Mouse (Mus musculus) granulocyte monocyte progenitor cell, adult 5-6 weeks (primary cell): ENCODE data around the gene Sebox. TPM values are rescaled to one million over a fixed set of nuclear protein-coding genes. Genes with fewer than 3 reads are reported as not detected.

ENCODE experiments used
- ATAC-seq: replicated peaks from 2 replicates; pipeline ENCODE4 v1.8.0; 2016; ENCODE audit warnings: mild to moderate bottlenecking, moderate TSS enrichment, inconsistent platforms; ENCODE audit not compliant: poor library complexity, severe bottlenecking
- total RNA-seq, 2 experiments: library from RNA; stranded (forward) in 1 of 2; stranded (reverse) in 1 of 2; fragments of 200-712, 200-1000 nt in 1 of 2; fragments of >200 nt in 1 of 2; fragmentation: Nextera tagmentation in 1 of 2; gene quantifications; 2 replicates each; pipeline ENCODE4 v1.2.3; 2014 to 2017

Sebox gene
- total RNA-seq (2014; fragmentation: Nextera tagmentation) (not detected in 2 replicates), total RNA-seq (2017) (not detected in 2 replicates)

DNA sequence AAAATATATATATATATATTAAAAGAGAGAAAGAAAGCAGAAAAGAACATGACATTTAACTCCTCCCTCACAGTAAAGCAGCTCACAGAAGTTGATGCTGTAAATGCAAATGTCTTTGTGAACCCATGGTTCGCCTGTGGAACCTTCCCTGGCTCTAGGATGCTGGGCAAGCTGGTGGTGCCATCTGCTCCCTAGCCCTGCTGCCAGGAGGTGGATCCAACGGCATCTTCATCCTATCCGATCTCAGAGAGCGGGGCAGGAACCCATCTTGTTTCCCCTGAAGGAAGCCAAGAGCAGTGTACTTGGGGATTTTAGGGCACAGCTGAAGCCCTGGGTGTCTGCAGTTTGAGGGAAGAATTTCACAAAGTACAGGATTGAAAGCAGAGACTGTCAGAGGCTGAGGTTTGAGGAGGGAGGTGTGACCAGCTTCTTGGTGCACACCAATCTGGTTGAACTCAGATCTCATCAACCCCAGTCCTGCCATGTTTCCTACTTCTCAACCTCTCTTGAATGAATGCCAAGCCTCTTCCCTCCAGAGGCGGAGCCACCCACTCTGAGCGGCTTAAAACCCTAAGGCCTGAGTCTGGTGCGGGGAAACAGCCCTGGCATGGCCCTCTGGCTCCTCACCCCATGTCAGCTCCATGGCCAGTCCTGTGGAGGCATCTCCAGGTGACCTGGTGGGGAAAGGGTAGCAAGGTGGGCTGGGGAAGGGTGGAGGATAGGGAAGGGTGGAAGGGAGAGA, at the start of gene Sebox:
Gene Sebox, plus strand, starts transcription at position 539 of the 742 bp plus-strand sequence.
- ATAC-seq = no peak

DNA sequence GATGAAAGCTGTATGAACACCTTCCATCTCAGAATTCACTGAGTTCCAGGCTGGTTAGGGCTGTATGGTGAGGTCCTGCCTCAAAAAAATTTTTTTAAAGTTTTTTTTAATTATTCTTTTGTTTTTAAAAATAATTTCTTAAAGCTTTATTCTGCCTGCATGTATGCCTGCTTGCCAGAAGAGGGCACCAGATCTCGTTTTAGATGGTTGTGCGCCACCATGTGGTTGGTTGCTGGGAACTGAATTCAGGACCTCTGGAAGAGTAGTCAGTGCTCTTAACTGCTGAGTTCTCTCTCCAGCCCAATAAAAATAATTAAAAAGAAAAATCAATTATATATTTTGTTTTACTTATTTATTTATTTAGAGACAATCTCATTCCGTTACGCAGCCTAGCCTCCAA, 49.6 kb upstream of the Sebox start:
- ATAC-seq = no peak

DNA sequence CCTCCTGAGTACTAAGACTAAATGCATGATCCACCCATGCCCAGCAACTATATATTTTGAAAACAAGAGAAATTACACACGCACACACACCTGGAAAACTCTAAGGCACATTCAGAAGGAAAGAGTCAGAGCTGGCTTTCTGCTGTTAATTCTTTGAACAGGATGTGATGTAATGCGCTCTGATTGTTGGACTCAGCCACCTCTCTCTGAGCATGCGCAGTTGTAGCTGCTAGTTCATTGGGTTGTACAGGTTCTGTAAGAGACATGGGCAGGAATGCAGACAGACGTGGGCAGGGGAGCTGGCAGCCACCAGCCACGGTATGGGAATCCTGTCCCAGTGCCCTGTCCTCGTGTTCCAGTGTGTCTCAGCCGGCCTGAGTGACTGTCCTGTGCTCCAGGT, 49.0 kb upstream of the Sebox start:
- no peak for ATAC-seq

DNA sequence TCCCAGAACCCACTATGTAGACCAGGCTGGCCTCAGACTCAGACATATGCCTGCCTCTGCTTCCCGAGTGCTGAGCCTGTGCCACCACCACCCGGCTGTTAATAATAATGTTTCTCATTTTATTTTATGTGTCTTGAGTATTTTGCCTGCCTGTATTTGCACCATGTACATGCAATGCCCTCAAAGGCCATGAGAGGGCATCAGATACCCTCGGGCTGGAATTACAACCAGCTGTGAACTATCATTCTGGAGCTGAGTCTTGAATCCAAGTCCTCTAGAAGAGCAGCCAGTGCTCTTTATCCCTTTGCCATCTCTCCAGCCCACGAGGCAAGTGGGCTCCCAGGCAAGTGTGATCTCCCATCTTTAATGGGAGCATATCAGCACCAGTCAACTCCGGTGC, 47.9 kb upstream of the Sebox start:
- ATAC-seq = peak; percentile 43

DNA sequence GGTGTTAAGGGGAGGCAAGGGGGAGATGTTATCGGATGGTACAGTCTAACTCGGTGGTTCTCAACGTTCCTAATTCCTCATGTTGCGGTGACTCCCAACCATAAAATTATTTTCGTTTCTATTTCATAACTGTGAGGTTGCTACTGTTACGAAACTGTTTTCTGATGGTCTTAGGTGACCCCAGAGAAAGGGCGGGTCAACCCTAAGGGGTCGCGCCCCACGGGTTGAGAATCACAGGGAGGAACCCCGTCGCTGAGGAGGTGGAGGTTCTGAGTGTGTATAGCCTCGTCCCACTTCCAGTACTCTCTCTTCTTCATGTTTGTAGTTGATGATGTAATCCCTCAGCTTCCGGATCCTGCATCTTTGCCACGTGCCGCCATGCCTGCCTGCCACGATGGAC, 44.5 kb upstream of the Sebox start:
- peak; percentile 96 for ATAC-seq

DNA sequence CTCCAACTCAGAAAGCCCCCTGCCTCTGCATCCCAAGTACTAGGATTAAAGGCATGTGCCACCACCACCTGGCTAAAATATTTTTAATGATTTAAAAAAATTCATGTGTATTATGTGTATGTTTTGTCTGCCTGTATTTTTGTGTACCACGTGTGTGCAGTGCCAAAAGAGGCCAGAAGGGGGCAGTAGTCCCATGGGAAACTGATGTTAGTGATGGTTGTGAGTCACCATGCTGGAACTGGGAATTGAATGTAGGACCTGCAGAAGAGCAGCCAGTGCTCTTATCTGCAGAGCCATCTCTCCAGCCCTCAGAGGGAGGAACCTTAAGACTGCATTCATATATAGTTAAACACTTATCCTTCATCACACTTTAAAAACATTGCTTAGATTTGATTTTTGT, 41.4 kb upstream of the Sebox start:
- ATAC-seq = no peak

DNA sequence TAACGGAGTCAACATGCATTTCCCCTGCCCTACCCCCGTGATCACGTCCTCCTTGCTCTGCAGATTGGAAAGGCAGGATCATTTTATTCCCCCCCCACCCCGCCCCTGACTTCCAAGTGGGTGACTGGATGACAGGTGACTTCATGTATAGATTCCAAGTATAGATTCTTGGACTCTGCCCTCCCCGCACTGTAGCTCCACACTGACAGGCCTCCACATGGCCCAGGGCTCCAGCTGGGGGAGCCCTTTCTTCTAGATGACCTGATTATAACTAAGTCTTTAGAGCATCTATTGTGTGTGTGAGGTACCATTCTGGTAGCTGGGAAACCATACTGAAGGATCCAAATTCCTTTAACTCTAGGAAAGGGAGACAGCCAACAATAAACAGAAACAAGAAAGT, 40.6 kb upstream of the Sebox start:
- no peak for ATAC-seq

DNA sequence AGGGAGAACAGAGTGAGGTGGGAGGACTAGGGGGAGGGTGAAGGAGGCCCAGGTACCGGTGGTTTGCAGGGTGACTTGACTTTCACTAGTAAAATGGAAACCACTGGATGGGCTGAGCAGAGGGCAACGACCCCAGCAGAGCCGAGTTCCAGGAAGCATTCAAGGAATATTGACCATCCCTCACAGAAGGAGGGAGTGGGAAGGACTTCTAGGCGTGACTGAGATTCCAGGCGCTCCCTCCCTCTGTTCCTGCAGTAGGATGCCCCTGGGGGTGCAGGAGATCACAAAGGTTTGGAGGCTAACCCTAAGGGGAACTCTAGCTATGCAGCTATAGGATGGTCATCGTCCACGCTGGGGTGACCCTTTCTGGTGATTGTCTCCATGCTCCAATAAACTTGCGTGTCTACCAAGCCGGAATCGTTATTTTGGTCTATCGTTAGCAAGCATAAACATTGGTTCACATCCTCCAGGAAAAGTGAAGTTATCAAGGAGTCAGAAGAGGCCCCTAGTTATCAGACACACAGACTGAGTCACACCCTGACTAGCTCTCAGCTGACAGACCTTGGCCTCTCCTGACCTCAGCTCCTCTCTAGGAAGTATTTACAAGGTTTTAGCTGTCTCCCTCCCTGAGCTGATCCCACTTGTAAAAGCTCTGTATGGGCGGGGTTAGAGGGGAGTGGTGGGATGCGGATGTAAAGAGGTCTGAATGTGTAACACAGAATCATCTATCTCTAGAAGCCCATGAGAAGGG, 39.8 kb upstream of the Sebox start:
- no peak for ATAC-seq

DNA sequence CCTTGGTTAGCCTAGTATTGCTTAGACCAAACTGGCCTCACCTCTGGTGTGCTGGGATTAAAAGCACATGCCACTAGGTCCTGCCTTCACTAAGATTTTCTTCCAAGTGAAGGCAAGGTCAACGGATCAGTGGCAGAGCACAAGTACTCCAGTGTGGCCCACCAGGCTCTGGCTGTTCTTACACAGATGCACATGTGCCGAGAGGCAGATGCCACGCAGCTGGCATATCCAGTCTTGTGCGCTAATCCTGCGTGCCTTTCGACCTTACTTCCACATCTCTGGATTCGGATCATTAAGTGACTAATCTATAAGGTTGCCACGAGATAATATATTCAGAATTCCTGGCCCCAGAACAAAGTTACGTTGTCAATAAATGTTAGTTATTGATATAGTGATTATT, 38.1 kb upstream of the Sebox start:
- ATAC-seq = no peak

DNA sequence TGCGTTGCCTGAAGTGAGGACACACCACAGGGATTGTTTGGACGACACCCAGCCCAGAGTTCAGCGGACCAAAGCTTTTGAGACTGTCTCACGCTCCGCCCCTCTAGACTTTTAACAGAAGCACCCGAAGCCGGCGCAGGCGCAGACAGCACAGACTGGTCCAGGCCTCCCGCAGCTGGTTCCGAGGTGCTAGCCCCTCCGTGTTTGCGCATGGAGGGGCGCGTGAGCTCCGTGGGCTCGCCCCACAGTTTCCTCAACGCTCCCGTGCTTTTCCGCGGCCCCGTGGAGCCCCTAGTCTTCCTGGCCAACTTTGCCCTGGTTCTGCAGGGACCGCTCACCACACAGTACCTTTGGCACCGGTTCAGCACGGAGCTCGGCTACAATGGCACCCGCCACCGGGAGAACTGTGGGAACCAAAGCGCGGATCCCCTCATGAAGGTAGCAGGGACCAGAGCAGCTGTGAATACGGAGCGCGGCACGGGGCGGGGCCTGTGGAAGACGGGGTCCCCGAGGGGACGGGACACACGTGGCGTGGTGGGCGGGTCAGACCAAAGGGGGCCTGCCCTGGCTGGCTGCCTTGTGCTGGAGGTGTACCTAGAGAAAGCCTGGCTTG, 37.6 kb upstream of the Sebox start, which contains the start of gene Slc46a1:
Gene Slc46a1, plus strand, starts transcription at position 130 of the 613 bp plus-strand sequence.
- peak; percentile 96 for ATAC-seq

DNA sequence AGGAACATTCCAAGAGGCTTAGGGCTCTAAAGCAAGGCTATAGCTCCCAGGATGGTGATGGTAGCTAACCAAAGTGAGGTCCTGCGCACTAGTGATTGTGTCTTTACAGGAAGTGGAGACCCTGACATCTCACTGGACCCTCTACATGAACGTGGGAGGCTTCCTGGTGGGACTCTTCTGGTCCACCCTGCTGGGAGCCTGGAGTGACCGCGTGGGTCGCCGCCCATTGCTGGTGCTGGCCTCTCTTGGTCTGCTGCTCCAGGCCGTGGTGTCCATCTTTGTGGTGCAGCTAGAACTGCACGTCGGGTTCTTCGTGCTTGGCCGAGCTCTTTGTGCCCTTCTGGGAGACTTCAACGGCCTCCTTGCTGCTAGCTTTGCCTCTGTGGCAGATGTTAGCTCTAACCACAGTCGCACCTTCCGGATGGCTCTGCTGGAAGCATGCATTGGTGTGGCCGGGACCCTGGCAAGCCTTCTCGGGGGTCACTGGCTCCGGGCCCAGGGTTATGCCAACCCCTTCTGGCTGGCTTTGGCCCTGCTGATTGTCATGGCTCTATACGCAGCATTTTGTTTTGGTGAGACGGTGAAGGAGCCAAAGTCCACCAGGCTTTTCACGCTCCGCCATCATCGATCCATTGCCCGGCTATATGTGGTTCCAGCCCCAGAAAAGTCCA, 36.9 kb upstream of the Sebox start:
- ATAC-seq = no peak

DNA sequence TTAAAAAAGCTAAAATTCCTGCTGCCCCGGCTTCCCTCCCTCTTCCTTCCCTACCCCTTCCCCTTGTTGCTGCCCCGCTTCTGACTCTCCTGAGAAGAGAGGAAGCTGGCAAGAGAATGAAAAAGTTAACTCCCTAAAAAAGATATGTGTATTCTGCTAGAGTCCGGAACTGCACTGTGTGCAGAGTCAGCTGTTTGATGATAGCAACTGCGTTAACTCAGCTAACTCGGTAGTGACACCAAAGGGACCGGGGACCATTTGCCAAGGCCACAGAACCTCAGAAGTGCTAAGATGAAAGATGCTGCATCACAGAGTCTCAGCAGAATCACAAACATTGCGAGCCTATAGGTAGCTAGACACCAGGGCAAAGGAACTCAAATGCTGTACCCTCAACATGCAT, 35.7 kb upstream of the Sebox start:
- ATAC-seq = no peak

DNA sequence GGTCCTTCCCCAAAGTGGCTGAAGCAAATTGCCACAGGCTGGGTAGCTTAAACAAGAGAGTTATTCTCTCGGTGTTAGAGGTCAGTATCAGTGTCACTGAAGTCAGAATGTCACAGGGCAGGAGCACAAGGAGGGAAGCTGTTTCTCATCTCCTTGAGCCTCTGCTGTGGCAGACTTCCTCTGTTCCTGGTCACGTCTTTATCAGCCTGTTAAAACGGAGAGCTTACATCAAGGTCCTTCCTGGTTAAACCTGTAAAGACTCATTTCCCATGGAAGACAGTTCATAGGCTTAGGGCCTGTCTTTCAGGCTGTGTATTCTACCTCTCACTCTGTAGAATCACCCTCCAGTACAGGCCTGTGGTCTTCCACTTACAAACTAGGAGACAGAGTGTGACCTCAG, 35.3 kb upstream of the Sebox start:
- no peak for ATAC-seq

DNA sequence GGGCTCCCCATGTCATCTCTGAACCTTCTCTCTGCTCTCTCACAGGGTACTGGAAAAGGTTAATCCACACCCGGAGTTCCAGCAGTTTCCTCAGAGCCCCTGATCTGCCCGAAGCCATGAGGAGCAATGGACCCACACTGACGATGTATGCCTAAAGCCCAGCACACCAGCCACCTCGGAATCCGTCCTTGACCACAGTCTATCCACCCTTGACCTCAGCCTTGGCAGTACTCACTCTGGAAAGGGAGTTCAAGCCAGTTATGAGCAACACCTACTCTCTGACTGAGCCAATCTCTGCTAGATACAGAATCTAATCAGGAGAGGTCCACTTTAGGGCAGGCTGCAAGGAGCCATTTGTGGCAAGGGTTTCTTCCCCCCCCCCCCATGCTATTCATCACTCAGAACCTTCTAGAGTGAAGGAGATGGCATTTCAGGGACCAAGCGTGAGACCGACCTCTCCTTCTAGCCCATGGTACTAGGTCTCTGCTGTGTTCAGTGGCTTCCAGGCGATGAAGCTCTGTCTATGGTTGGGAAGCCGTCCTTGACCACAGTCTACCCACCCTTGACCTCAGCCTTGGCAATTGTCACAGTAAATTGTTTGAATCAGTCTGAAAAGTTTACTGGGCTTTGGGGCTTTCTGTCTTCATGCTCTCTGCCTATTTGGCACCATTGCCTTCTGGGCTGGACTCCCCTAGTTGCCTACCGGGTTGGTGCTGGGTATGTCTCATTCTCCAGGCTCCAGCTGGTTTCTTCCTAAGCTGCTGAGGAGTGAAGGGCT, 31.7 kb upstream of the Sebox start:
- no peak for ATAC-seq

DNA sequence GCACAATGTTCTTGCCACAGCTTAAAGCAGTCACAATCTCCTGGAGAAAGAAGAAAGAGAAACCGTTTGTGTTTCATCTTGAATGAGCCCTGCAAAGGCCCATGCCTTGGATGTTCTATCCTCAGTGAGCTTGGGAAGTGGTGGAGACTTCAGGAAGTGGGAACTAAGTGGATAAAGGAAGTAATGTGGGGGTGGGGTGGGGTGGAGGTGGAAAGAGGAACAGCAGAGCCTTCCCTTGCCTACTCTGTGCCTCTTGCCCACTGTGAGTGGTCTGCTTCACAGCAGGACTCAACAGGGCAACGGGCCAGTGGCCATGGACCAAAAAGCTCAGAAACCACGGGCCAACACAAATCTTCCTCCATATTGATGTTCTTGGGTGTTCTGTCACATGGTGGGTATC, 28.0 kb upstream of the Sebox start:
- peak; percentile 88 for ATAC-seq

DNA sequence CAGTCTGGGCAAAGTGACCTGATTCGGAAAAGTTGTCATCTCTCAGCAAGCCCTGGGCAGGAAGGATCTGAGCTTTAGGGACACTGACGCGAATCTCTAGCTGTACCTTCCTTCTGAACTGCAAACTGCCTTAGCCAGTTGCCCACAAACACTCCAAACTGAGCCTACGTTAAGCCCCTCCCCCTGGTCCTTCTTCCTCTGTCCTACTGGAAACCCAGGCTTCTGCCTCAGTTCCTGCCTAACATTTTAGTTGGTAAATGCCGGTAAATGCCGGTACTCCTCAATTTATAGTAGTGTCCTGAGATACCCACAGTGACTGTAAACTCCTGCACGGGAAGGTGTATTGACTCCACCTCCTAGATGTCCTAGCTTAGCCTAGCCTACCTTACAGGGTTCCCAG, 19.6 kb upstream of the Sebox start:
- ATAC-seq = no peak

DNA sequence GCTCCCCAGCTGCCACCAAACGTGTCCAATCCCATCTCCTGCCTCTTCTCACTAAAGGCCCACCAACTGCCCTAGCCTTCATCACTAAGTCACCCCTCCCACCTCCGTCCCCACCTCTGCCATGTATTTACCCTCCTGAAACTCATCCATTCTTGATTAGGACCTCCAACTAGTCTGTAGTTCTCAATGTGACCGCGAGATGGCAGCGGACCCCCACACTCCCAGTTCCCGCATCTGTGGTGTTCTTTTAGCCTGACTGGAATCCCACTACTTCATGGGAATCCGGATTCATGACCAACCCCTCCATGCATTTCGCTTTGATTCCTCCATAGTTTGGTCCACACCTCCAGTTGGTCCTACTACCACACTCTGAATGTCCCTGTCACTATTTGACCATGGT, 15.1 kb upstream of the Sebox start:
- ATAC-seq = peak; percentile 72

DNA sequence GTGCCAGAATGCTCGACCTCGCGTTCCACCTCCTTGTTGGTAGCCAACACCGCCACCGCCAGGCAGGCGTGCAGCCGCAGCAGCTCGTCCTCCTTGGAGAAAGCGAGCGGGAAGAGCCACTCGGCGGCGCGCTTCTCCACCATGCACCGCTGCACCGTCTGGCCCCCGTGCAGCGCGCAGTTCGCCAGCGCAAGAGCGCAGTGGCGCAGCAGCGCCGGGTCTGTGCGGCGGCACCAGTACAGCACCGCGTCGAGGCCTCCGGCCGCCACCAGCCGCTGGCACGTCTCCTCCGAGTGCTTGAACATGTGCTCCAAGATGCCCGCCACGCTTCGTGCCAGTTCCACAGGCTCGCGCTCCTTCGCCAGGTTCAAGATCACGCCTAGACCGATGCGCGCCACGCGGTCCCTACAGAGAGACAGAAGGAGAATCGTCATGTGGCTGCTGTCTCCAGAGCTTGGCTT, 12.4 kb upstream of the Sebox start:
- peak; percentile 72 for ATAC-seq

DNA sequence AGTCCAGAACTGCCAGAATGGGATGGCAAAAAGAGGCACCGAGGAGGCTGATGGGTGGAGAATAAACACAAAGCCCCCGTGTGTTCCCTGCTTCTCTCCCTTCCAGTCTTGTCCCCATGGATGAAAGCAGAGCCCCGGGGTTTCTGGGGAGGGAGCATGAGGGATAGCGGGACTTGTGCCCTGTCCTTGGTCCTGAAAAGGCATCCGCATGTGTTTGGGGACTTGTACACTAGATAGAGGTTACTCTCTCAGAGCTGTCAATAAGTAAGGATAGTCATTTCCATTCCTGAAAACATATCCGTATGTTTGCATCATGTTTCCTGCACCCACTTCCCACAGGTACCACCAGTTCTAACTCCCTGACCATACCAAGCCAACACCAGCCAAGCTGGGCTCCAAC, 7.3 kb upstream of the Sebox start:
- ATAC-seq = 0 out of 2 replicates have a peak, but pooled peaks have one; percentile 17

DNA sequence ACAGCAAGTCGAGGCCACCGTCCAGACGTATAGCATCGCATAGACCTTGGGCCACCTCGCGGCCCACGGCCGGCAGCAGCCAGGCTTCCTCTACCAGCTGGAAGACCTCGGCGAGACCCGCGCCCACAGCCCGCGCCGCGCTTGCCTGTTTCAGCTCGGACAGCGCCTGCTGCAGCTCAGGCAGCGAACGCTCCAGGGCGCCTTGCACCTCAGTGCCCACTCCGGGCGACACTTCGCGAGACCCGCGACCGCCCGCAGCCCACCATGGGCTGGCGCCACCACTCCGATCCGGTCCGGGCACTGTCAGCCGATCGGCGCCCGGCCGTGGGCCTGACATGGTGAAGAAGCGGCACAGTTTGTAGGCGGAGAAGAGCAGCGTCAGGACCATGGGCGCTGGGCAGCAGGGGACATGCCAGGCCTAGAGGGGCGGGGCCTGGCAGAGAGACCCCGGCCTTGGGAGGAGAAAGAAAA, 6.1 kb upstream of the Sebox start:
- ATAC-seq = 0 out of 2 replicates have a peak, but pooled peaks have one; percentile 6
